ENCODE assay signal across 9 mouse cellular contexts in genomic region chr12:31213556-31213955, GRCm38 (mm10). TPM values are rescaled to one million over a fixed set of nuclear protein-coding genes. Genes with fewer than 3 reads are reported as not detected.
DNase-seq lines count a peak whose midpoint lies in the region; ATAC-seq and TF ChIP-seq lines count a peak whose summit lies in the region.
"Had no signal": no experiment of that assay in that cellular context is flagged by ENCODE, and none has a peak within 500 bp of the region (broad histone marks: within the 10 kb centered on the region; RNA-seq: fewer than 3 reads in every experiment).

No protein-coding gene starts in this region.

- no peak overlapping the region for H3K4me3 ChIP-seq in kidney, adult 2 months (ENCODE audit: insufficient read depth, low read depth, low read length)
- no peak overlapping the region for H3K4me3 ChIP-seq in kidney, embryonic 16.5 days (ENCODE audit: low read length)
- H3K4me3 ChIP-seq: liver, embryonic 13.5 days had no signal

- H3K9ac ChIP-seq in kidney, embryonic 16.5 days (replicated peaks; ENCODE audit: low read length): no peak overlapping the region
- H3K9ac ChIP-seq: liver, embryonic 13.5 days had no signal

- ATAC-seq in kidney, embryonic 16.5 days (ENCODE audit: low FRiP score, low TSS enrichment): no peak

- peak; percentile 82 for DNase-seq in kidney, adult 2 months
- DNase-seq in cerebellum, adult 11 months: peak; percentile 31
- DNase-seq in fat pad, adult 2 months (ENCODE audit: extremely low read depth, low read depth, low spot score): peak; percentile 71
- DNase-seq in layer of hippocampus, adult 9-11 months: peak; percentile 19
- DNase-seq in spleen, postnatal 10 days (ENCODE audit: low spot score in 2 of 2): no peak
- DNase-seq in spleen, postnatal 4 days (ENCODE audit: low spot score in 2 of 2): no peak
- DNase-seq: liver, embryonic 13.5 days had no signal

- no peak overlapping the region for H3K4me2 ChIP-seq in kidney, embryonic 16.5 days (replicated peaks; ENCODE audit: low read depth, low read length)
- H3K4me2 ChIP-seq: liver, embryonic 13.5 days had no signal

- no peak overlapping the region for H3K27ac ChIP-seq in kidney, adult 2 months (ENCODE audit: insufficient read depth, low read depth, low read length)
- no peak overlapping the region for H3K27ac ChIP-seq in kidney, embryonic 16.5 days (ENCODE audit: low read length)
- H3K27ac ChIP-seq: liver, embryonic 13.5 days had no signal

- TF ChIP-seq CTCF in kidney, adult 2 months (conservative IDR thresholded peaks at IDR 0.05; ENCODE audit: insufficient read depth, insufficient read length, low read depth, low read length): no peak

- peaks cover 6% of the 10 kb centered on the region; the same call in 1 of the 2 replicates for H3K4me1 ChIP-seq in kidney, adult 2 months (ENCODE audit: control insufficient read depth, insufficient read depth, low read length)
- peaks cover 19% of the 10 kb centered on the region for H3K4me1 ChIP-seq in kidney, embryonic 16.5 days (ENCODE audit: insufficient read depth, low read length)
- H3K4me1 ChIP-seq: liver, embryonic 13.5 days had no signal

- H3K9me3 ChIP-seq in kidney, embryonic 16.5 days (ENCODE audit: low read length): no peaks in the 10 kb centered on the region
- H3K9me3 ChIP-seq: liver, embryonic 13.5 days had no signal

- 28% methylated on average over 7 of the region's 7 CpGs for WGBS in kidney, adult 2 months
- 82% methylated on average over 7 of the region's 7 CpGs for WGBS in kidney, embryonic 16.5 days

- no peaks in the 10 kb centered on the region for H3K36me3 ChIP-seq in kidney, adult 2 months (ENCODE audit: control insufficient read depth, insufficient read depth, low read length)
- H3K36me3 ChIP-seq in kidney, embryonic 16.5 days (ENCODE audit: insufficient read depth, low read length): no peaks in the 10 kb centered on the region
- H3K36me3 ChIP-seq: liver, embryonic 13.5 days had no signal

- TF ChIP-seq POLR2A in kidney, adult 2 months (IDR thresholded peaks at IDR 0.05; ENCODE audit: low read depth, low read length): no peak

- no peaks in the 10 kb centered on the region for H3K27me3 ChIP-seq in kidney, adult 2 months (replicated peaks; ENCODE audit: control insufficient read depth, insufficient read depth, low read length)
- no peaks in the 10 kb centered on the region for H3K27me3 ChIP-seq in kidney, embryonic 16.5 days (ENCODE audit: insufficient read depth, low read length)
- H3K27me3 ChIP-seq: liver, embryonic 13.5 days had no signal

RNA-seq across cellular contexts. Expression of gene Gm6993, which starts 27.0 kb away (rescaled TPM):
- not detected in 2 replicates for polyA plus RNA-seq in kidney, adult 2 months (2012; rRNA removed)
- polyA plus RNA-seq in kidney, embryonic 16.5 days (2015; fragmentation: Nextera tagmentation; extraction: Ambion mirVana): not detected in 2 replicates
- polyA plus RNA-seq: liver, embryonic 13.5 days; spleen, adult 2 months had no signal

RNA-seq across cellular contexts. Expression of gene Lamb1, which starts 51.5 kb away (rescaled TPM):
- polyA plus RNA-seq in kidney, adult 2 months (2012; rRNA removed): 41.0 and 46.5 TPM in 2 replicates
- polyA plus RNA-seq in kidney, embryonic 16.5 days (2015; fragmentation: Nextera tagmentation; extraction: Ambion mirVana): 174 and 175 TPM in 2 replicates

Comparison
In these comparisons a context has a peak if more than half of its experiments do, and no peak if none do; other contexts are left out.
1. DNase-seq: peak in kidney, adult 2 months (single experiment), cerebellum, adult 11 months (single experiment), fat pad, adult 2 months (single experiment) and layer of hippocampus, adult 9-11 months (single experiment); none in spleen, postnatal 10 days (0 of 2) and spleen, postnatal 4 days (0 of 2).